Mouse (Mus musculus): Measurements from ENCODE around the gene Itgb1bp2.
A peak's percentile ranks its signal among the peaks of the same experiment; 100 is the strongest.

Gene Itgb1bp2

GRCm38 (mm10) chrX:101448886-101449475 is at the start of gene Itgb1bp2:
Gene Itgb1bp2, plus strand, starts transcription at chrX:101449088.
- no peak for DNase-seq (ENCODE audit: low spot score in 2 of 2)

DNA sequence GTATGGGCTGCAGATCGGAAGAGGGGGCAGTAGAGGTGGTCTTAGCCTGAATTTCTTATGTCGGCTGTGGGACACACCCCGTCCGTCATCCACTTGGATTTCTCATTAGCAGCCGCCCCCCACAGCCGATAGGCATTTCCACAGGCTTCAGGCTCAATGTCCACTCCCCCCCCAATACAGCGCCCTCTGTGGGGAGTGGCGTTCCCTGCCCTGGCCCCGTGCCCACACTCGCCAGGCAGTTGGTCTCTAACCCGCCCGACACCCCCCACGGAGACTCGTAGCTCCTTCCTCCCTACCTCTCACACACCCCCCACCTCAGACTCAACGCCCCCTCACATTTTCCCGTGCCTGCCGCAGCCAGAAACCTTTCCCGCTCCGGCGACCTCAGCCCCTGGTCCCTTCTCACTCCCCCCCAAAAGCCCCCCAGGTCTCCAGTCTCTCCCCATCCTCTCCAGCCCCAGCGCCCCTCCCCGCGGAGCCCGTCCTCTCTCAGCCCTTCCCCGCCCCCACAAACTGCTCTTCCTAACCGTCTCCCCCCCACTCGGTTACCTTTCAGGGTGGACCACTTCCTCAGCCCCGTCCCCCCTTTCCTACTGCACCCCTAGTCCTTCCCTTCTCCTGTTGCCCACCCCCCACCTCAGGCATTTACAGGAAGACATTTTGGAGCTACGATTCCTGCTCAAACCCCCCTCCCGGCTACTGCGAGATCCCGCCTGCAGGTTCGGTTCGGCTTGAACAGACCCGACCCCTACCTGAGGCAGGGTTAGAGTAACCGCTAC is 29.8 kb upstream of the Itgb1bp2 start:
- DNase-seq (ENCODE audit: low spot score in 2 of 2) = peak; percentile 53 to 60

- peak; percentile 83 to 84 for DNase-seq (ENCODE audit: low spot score in 2 of 2)
Observed at GRCm38 (mm10) chrX:101419725-101420699, 28.9 kb upstream of the Itgb1bp2 start.

DNA sequence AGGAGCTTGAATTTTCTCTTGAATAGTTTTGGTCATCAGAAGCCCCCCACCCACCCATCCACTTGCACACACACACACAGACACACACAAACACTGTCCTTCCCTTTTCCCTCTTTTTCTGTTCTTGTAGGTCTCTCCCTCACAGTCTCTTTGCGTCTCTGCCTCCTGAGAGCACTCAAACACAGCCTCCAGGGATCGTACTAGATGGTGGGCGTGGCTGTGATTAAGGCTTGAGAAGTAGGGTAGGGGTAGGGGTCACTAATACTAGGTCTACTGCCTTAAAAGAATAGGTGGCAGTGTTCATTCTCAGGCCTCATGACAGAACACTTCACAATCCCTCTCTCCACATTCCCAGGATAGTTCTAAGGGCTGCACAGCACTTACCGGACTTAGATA is 28.2 kb upstream of the Itgb1bp2 start, which contains the start of gene Zmym3:
Gene Zmym3 (minus strand): TSS at position 150 of the 396 bp plus-strand sequence.
- no peak for DNase-seq (ENCODE audit: low spot score in 2 of 2)

DNA sequence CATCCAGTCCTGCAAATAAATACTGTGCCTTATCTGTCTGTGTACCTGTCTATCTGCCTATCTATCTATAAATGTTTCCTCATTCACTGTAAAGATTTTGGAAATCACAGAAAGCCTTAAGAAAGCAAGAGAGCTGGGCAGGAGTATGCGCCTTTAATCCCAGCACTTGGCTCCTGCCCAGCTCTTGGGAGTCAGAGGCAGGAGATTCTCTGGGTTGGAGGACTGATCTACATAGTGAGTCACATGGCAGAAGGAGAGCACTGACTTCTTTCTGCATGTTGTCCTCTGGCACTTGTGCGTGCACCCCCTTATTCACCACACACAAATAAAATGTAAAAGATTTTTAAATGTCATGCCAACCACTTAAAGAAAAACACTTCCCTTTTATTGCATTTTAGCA is 25.4 kb upstream of the Itgb1bp2 start:
- DNase-seq (ENCODE audit: low spot score in 2 of 2) = no peak

DNA sequence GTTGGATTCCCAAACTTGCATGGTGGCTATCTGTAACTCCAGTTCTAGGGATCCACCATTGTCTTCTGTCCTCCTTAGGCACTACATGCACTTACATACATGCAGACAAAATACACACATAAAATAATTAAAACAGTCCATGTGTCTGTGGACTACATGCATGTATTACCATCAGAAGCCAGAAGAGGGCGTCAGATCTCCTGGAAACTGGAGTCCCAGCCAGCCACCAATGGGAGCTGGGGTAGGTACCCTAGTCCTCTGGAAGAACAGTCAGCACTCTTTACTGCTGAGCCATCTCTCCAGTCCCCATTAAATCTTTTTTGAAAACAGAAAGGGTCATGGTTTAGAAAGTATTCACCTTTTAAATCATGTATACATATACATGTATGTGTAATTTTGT is 21.1 kb upstream of the Itgb1bp2 start:
- DNase-seq (ENCODE audit: low spot score in 2 of 2) = no peak

DNA sequence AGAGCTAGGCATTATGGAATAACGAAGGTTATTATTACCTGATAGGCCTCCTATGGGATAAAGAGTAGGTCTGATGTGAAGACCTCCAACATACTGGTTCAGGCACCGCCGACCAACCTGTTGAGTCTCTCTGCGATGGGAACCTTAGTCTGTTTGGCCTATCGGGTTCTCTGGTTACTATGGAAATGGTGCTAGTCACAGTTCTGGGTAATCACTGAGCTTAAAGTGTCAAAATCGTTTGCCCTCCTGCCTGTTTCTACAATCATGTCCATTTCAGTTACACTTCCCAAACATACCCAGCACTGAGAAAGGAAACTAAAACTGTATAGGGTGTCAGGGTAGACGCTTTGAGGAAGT is 20.1 kb upstream of the Itgb1bp2 start:
- DNase-seq (ENCODE audit: low spot score in 2 of 2) = no peak

- DNase-seq (ENCODE audit: low spot score in 2 of 2) = peak; percentile 79 to 88
Observed at GRCm38 (mm10) chrX:101429142-101429949, 19.5 kb upstream of the Itgb1bp2 start, which contains the start of gene Nono. Gene Nono, plus strand, starts transcription at chrX:101429318.

- no peak for DNase-seq (ENCODE audit: low spot score in 2 of 2)
Observed at GRCm38 (mm10) chrX:101429976-101430375, 18.9 kb upstream of the Itgb1bp2 start.

- DNase-seq (ENCODE audit: low spot score in 2 of 2) = no peak
Observed at GRCm38 (mm10) chrX:101451147-101451546, 2.3 kb downstream of the Itgb1bp2 start.

- no peak for DNase-seq (ENCODE audit: low spot score in 2 of 2)
Observed at GRCm38 (mm10) chrX:101451591-101451990, 2.7 kb downstream of the Itgb1bp2 start.

DNA sequence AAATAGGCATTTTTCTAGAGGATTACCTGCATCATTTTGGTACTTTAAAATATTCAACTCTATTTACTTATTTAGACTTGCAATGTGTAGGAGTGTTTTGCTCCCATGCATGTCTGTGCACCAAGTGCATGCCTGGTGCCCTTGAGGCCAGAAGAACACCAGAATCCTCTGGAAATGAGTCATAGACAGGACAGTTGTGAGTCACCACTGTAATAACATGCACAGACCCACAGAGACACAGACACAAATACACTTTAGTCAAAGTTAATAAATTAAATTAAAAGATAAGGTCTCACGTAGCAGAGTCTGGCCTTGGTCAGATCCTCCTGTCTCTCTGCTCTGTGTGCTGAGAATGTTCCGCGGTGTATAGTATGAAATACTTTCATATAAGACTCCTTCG is 23.3 kb downstream of the Itgb1bp2 start:
- no peak for DNase-seq (ENCODE audit: low spot score in 2 of 2)

DNA sequence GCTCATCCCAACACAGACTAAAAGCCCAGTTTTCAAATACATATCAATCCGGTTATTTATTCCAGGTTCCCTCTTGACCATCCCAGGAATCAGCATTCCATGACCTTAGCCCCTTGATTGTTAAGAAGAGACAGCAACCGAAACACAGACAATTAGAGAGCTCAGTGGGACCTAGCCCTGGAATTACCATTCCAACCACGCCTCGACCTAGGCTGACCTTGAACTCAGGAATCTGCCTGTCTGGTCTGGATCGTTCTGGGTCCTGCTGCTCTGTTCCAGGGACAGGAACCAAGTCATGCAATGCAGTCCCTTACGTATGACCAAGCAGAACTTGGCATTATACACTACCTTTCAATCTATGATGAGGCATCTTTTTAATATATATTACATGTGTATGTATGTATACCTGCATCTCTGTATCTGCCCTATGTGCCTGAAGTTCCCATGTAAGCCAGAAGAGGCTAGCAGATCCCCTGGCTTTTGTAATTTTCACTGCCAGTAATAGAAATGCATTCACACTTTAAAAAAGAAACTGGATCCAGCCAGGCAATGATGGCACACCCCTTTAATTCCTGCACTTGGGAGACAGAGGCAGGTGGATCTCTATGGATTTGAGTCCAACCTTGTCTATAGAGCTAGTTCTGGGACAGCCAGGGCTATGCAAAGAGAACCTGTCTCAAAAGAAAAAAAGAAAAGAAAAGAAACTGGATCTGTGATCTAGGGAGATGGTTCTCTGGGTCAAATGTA is 32.9 kb downstream of the Itgb1bp2 start:
- no peak for DNase-seq (ENCODE audit: low spot score in 2 of 2)

DNA sequence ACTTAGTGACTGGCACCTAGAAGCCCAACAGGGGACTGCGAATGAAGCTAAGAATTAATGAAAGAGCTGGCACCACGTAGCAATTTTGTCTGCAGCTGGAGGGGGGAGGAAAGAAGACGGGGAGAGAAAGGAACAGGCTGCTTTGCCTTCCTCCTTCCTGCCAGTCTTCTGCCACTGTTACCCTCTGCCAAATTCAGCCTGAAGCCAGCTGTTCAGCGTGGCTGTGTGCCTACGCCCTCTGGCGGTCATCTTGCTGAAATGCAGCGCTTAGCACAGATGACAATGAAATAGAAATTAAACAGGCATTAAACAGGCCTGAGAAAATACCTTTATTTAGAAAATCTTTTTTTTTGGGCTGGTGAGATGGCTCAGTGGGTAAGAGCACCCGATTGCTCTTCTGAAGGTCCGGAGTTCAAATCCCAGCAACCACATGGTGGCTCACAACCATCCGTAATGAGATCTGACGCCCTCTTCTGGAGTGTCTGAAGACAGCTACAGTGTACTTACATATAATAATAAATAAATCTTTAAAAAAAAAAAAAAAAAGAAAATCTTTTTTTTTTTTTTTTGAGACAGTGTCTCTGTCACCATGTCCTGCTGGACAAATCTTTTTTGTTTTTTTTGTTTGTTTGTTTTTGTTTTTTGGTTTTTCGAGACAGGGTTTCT is 37.7 kb downstream of the Itgb1bp2 start:
- peak; percentile 20 to 32 for DNase-seq (ENCODE audit: low spot score in 2 of 2)

Data from frontal cortex, postnatal 10 days (tissue).